Mouse (Mus musculus) adrenal gland, postnatal 36 days (tissue): Measurements from ENCODE around the gene Dennd1c. TPM values are rescaled to one million over a fixed set of nuclear protein-coding genes. Genes with fewer than 3 reads are reported as not detected.

Experiments
- DNase-seq, 2 experiments: peaks; one replicate each; pipeline ENCODE4 v3.0.0; 2021; ENCODE audit warnings: mixed read lengths in 1 of 2
- total RNA-seq, 2 experiments: library from RNA; stranded (reverse); gene quantifications; 2 replicates each; pipeline ENCODE4 v1.2.3; 2021

Dennd1c gene
- total RNA-seq, 2 experiments from 2014 or later, result 1.3 to 2.8 TPM

DNA sequence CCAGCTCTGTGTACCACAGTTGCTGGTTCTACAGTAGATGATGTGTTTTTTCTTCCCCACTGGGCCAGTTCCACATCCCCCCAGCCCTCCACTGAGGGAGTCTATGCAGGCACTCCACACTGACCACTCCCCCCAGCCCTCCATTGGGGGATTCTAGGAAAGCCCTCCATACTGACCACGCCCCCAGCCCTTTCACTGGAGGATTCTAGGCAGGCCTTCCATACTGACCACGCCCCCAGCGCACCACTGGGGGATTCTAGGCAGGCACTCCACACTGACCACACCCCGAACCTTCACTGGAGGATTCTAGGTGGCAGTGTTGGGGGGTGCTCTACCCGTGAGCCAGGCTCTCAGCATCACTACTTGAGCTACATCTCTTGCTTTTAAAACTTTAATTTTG is 30.9 kb downstream of the Dennd1c start:
- DNase-seq, result no peak

DNA sequence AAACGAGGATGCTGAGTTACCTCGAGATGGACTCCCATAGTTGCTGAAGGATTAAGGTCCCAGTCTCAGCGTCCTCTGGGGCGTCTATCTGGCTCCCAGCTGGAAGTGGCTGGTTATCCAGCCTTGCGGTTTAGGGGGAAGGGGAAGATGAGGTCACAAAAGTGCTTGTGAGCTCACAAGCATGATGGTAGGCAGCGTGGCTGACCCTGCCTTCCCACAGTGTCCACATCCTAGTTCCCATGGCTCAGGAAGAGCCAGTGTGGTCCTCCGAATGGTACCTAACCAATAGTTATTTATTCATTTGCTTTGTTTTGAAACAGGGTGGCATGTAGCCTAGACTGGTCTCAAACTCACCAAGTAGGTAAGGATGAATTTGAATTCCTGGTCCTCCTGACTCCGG is 36.8 kb downstream of the Dennd1c start, which contains the start of gene Slc25a41:
TSS of gene Slc25a41 (minus strand) at position 101 of the 400 bp plus-strand sequence.
- no peak for DNase-seq

DNA sequence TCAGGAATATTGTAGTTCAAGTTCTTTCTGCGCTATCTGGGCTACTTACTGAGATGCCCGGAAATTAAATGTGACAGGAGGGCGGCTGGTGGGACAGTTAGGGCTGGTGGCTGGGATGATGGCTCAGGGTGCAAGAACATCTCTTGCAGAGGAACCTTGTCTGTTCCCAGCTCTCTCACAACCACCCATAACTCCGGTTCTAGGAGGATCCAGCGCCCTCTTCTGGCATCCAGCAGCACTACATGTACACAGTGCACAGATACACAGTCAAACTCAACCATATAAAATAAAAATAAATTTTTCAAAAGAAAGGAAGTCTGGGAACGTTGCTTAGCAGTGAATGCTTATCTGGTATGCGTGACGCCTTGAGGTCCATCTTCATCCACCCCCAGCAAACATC is 39.3 kb downstream of the Dennd1c start:
- DNase-seq, result no peak

DNA sequence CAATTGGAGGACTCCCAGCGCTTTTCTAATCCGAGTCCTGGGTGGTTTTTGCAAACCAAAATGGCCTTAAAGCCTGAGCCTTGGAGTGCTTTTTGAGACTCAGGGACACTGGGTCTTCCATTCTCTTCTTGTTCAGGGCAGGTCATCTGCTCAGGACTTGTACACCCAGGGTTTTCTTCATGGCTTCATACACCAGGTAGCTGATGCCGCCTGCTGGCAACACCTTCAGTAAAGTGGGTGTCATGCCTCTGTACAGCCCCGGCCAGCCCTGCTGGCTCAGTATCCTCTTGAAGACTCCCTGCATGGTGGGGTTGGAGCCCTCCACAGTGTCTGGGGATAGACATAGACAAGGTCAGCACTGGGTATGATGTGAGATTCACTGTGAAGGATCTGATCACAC is 45.5 kb downstream of the Dennd1c start:
- DNase-seq, result no peak

DNA sequence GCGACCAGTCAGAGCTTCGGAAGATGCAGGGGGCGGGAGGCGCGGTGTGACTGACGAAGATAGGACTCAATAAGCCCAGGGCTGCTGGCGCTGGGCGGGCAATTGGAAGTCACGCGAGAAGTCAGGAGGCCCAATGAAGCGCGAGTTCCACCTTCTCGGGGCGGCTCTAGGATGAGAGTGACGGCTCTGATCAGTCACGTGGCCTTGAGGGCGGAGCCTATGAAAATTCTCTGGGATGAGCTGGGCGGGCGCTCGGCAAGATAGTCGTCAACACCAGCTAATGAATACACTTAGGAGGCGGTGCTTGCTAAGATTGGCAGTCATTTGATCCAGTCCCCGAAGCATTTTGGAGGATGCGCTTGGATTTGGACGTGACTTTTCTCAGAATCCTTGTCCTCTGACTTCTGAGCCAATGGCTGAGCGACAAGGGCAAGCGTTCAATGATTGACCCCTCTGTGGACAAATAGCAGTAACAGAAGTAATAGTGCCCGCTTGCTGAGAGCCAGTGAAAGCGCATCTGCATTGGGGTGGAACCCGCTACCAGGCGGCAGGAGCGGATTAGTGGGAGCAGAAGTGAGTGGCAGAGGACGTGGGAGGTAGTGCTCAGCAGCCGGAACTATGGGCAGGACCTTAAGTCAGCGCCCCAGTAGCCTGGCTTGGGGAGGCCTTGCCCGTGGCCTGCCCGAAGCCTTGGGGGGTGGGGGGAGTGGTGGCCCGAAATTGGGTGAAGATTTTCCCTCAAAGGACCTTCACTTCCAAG is 46.5 kb downstream of the Dennd1c start:
- DNase-seq, result peak; percentile 98 to 99

DNA sequence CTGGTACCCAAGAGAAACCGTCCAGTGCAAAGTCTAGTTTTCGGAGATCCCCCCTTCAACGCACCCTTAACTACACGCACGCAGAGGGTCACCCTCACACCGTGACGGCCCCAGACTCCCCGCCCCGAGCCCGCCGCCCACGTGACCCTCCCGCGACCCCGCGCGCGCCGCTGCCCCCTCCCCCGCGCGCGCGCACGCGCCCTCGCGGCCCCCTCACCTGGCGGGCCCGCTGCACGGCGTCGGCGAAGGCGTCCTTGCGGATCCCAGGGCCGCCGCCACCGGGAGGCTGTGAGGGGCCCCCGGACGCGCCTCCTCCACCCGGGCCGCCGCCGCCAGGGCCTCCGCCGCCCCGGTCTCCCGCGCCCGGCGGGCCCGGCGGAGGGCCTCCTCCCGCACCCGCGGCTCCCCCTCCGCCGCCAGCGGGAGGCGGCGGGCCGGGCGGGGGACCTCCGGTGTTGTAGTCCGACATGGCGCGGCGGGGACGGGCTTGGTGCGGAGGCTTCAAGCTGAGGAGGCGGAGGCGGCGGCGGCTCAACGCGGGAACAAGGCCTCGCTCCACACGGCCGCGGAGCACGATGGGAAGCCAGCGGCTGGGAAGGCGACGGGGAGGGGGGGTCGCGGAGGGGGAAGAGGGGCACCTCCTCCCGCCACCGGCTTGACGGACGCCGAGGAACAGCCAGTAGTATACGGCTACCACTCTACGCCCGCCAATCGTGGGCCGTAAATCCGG is 47.2 kb downstream of the Dennd1c start, which contains the start of gene Khsrp:
TSS of gene Khsrp (minus strand) at position 592 of the 730 bp plus-strand sequence.
- peak; percentile 42 to 68 for DNase-seq

DNA sequence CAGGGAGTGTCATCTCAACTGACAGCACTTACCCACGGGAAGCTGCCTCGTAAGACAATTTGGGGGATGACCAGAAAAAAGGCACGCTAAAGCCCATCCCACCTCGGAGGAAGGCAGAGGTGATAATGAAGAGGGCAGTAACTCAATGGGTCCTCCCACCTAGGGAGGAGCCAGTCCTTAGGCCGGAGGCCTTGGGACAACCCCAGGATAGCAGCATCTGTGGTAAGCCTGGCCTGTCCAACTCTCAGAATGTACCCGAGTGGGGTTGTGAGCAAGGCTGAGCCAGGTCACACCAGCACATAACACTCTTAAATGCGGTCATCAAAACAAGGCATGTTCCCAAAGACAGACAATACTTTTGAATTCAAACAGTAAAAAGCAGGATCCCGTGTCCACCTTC is 48.6 kb downstream of the Dennd1c start:
- DNase-seq, result peak; percentile 49 to 58

DNA sequence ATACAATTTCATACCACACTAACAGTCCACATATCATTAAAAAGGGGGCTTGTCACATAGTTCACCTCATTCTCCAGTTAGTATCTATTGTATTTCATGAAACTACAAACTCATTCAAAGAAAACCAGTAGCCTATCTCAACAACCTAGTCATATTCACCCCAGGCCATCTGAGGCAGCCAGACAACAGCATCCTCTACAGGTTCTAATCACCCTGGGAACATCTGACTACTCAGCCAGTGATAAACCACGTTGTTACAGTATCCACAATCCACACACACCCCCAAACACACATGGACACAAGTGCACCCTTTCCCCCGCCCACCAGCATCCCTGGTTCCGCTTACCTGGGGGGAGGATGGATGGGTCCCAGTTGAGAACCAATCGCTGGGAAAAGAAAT is 50.8 kb downstream of the Dennd1c start:
- no peak for DNase-seq

DNA sequence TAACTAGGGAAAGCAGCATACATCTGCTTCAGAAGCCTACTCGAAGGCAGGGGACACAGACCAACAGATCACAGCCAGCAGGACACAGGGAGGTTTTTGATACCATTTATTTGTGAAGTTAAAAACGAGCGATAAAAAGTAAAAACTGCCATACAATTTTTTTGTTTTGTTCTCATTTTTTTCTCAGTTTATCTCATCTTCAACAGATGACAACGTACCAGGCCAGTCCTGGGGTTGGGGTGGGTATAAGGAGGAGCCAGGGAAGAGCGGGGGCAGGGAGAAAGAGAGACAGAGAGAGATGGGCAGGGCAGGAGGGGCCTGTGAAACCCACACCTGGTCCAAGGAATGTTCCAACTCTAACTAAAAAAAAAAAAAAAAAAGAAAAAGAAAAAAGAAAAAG is 57.4 kb downstream of the Dennd1c start:
- no peak for DNase-seq

DNA sequence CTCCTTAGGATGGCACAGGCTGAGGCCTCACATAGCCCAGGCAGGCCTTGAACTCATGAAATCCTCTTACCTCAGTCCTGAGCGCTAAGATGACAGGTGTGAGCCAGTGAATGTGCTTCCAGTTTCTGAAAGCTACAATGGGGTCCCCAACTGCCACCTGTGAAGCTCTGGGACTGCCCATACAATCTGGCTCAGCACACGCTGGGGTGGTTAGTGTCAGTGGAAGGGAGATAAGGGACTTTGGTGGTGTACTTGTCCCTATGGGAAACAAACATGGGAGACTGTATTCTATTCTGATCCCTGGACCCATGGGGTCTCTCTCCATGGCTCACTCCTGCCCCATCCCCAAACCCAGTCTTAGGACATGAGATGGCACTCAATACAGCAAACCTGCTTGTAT is 58.6 kb downstream of the Dennd1c start:
- DNase-seq, result no peak

Other genes with a start within 250 kb of the Dennd1c start
- 1 to 10 TPM; 4.4 to 5.3 TPM for gene Rfx2, start 247.5 kb downstream of the Dennd1c start, total RNA-seq
- gene Acsbg2, start 204.1 kb downstream of the Dennd1c start, total RNA-seq, result under 1 TPM; 0.30 to 0.53 TPM
- gene 1700061G19Rik, start 203.0 kb downstream of the Dennd1c start, total RNA-seq, result 10 to 100 TPM in 1 of 2 experiments, 1 to 10 TPM in 1; 4.8 to 12.3 TPM
- gene Mllt1, start 143.1 kb downstream of the Dennd1c start, total RNA-seq, result 10 to 100 TPM; 32.6 to 35.6 TPM
- under 1 TPM in 1 of 2 experiments, not detected in 1; 0.23 TPM for gene Acer1, start 96.4 kb downstream of the Dennd1c start, total RNA-seq
- 100 to 1,000 TPM; 110 to 114 TPM for gene Clpp, start 88.2 kb downstream of the Dennd1c start, total RNA-seq
- 10 to 100 TPM; 50.3 to 83.8 TPM for gene Alkbh7, start 81.2 kb downstream of the Dennd1c start, total RNA-seq
- gene Pspn, start 78.5 kb downstream of the Dennd1c start, total RNA-seq, result 1 to 10 TPM in 1 of 2 experiments, under 1 TPM in 1; 0.76 to 2.7 TPM
- 10 to 100 TPM; 44.3 to 65.3 TPM for gene Gtf2f1, start 67.2 kb downstream of the Dennd1c start, total RNA-seq
- not detected for gene Gm17949, start 67.0 kb downstream of the Dennd1c start, total RNA-seq
- 10 to 100 TPM; 97.1 to 97.2 TPM for gene Khsrp, start 47.0 kb downstream of the Dennd1c start, total RNA-seq
- not detected for gene Slc25a41, start 36.9 kb downstream of the Dennd1c start, total RNA-seq
- under 1 TPM in 1 of 2 experiments, not detected in 1; 0.82 TPM for gene Crb3, start 19.4 kb downstream of the Dennd1c start, total RNA-seq
- gene Slc25a23, start 18.7 kb downstream of the Dennd1c start, total RNA-seq, result 10 to 100 TPM; 76.6 to 80.3 TPM
- 1 to 10 TPM; 3.7 to 4.2 TPM for gene Tubb4a, start 9.3 kb upstream of the Dennd1c start, total RNA-seq
- under 1 TPM; 0.23 to 0.40 TPM for gene Tnfsf9, start 26.8 kb upstream of the Dennd1c start, total RNA-seq
- not detected for gene Cd70, start 71.3 kb upstream of the Dennd1c start, total RNA-seq
- under 1 TPM; 0.17 to 0.20 TPM for gene Tnfsf14, start 115.7 kb upstream of the Dennd1c start, total RNA-seq
- 100 to 1,000 TPM; 231 to 623 TPM for gene C3, start 149.6 kb upstream of the Dennd1c start, total RNA-seq
- gene Gpr108, start 169.9 kb upstream of the Dennd1c start, total RNA-seq, result 10 to 100 TPM; 78.7 to 94.2 TPM
- 10 to 100 TPM; 50.1 to 52.0 TPM for gene Trip10, start 170.9 kb upstream of the Dennd1c start, total RNA-seq
- gene Vav1, start 200.6 kb upstream of the Dennd1c start, total RNA-seq, result 1 to 10 TPM; 2.2 to 2.9 TPM